Mouse (Mus musculus) lung, embryonic 14.5 days (tissue): Measurements from ENCODE around the gene Fbrsl1. TPM values are rescaled to one million over a fixed set of nuclear protein-coding genes. Genes with fewer than 3 reads are reported as not detected.
A peak's percentile ranks its signal among the peaks of the same experiment; 100 is the strongest.

ENCODE experiments used
- ATAC-seq: fragments of 200-750 bp; cut with Nextera tagmentation; 2 replicates; pipeline ENCODE4 v1.8.0; 2017; ENCODE audit warnings: mild to moderate bottlenecking, moderate TSS enrichment, moderate library complexity; ENCODE audit not compliant: insufficient read depth
- DNase-seq: peaks from one replicate; pipeline ENCODE4 v3.0.0-alpha.2; 2015
- H3K27ac ChIP-seq: fragments of 300-500 bp; sonication (generic); 2 replicates; pipeline ENCODE4 v1.5.1; 2014; ENCODE audit warnings: low read depth, mild to moderate bottlenecking, moderate library complexity
- H3K27me3 ChIP-seq: fragments of 300-500 bp; sonication (generic); 2 replicates; pipeline ENCODE4 v1.6.1; 2014; ENCODE audit warnings: low read length, control low read depth; ENCODE audit not compliant: insufficient read depth
- H3K36me3 ChIP-seq: fragments of 300-500 bp; sonication (generic); 2 replicates; pipeline ENCODE4 v1.6.1; 2014; ENCODE audit warnings: control low read depth; ENCODE audit not compliant: insufficient read depth
- H3K4me1 ChIP-seq: fragments of 300-500 bp; sonication (generic); 2 replicates; pipeline ENCODE4 v1.6.1; 2014; ENCODE audit warnings: antibody characterized with exemption, control low read depth; ENCODE audit not compliant: insufficient read depth
- H3K4me2 ChIP-seq: fragments of 300-500 bp; sonication (generic); 2 replicates; pipeline ENCODE4 v1.6.1; 2014; ENCODE audit warnings: mild to moderate bottlenecking
- H3K4me3 ChIP-seq: fragments of 300-500 bp; sonication (generic); 2 replicates; pipeline ENCODE4 v1.5.1; 2014; ENCODE audit warnings: low read depth, low read length
- H3K9ac ChIP-seq: fragments of 300-500 bp; sonication (generic); 2 replicates; pipeline ENCODE4 v1.6.1; 2014
- H3K9me3 ChIP-seq: fragments of 300-500 bp; sonication (generic); 2 replicates; pipeline ENCODE4 v1.6.1; 2016; ENCODE audit warnings: low read depth, low read length, control low read depth
- CTCF ChIP-seq: IDR thresholded peaks from 2 replicates; pipeline ENCODE4 v1.5.1; 2016; ENCODE audit warnings: antibody characterized with exemption, low read depth
- WGBS: fragments of 180-500 bp; shearing (Covaris S2); extraction: QIAGEN DNeasy Blood & Tissue Kit; methylation state at CpG from one replicate; pipeline ENCODE4 v1.1.7; 2014; 5-methylcytosine and 5-hydroxymethylcytosine counted together
- polyA plus RNA-seq: library from polyadenylated mRNA; unstranded; fragments of >200 nt; fragmentation: Nextera tagmentation; extraction: Ambion mirVana; gene quantifications from 2 replicates; pipeline ENCODE4 v1.2.1, GENCODE M21; 2014

Fbrsl1 gene
- polyA plus RNA-seq, 1 experiment from 2014 or later, result 20.9 TPM

DNA sequence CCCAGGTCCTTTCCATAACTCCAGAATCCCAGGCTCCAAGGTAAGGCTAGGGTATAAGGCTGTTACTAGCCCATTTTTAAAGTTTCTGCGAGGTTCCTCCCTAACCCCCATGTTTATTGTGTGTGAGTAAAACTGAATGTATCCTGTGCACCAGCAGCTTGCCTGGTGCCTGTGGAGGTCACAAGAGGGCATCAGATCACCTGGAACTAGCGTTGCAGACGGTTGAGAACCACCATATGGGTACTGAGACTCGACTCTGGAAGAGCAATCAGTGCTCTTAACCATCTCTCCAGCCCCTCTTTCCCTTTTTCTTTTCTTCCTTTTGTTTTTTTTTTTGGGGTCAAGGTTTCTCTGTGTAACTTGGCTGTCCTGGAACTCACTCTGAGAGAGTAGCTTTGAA is 68.5 kb downstream of the Fbrsl1 start:
- H3K36me3 ChIP-seq, result peaks cover 41% of the 10 kb centered on the region
- TF ChIP-seq CTCF, result no peak
- no peak for ATAC-seq

DNA sequence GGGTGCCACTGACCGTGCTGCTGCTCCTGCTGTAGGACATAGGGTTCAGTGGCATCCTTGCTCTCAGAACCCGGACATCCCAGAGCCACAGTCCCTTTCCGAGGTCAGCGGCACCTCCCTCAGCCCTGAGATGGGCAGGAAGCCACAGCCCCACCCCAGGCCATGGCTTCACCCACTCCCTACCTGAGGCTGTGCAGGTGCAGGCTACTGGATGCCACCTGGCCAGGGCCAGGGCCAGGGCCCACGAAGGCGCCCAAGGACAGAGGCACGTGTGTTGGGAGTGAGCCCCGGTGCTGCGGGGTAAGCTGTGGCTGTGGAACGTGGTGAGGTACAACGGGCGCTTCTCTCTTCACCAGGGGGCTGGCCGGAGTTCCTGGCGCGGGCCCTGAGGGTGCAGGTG is 69.2 kb downstream of the Fbrsl1 start:
- Histone ChIP-seq H3K36me3 (peaks cover 46% of the 10 kb centered on the region), H3K27ac (no peak overlapping the region)
- 84% methylated on average over 15 of the region's 15 CpGs for WGBS

More for the DNA sequence above, 68.5 kb downstream of the Fbrsl1 start:
- WGBS, result 74% methylated on average over 4 of the region's 4 CpGs
- DNase-seq, result no peak
- Histone ChIP-seq H3K4me3 (no peak overlapping the region), H3K9me3 (no peaks in the 10 kb centered on the region), H3K4me2 (no peak overlapping the region), H3K4me1 (no peaks in the 10 kb centered on the region), H3K9ac (no peak overlapping the region), H3K27me3 (no peaks in the 10 kb centered on the region), H3K27ac (no peak overlapping the region)

DNA sequence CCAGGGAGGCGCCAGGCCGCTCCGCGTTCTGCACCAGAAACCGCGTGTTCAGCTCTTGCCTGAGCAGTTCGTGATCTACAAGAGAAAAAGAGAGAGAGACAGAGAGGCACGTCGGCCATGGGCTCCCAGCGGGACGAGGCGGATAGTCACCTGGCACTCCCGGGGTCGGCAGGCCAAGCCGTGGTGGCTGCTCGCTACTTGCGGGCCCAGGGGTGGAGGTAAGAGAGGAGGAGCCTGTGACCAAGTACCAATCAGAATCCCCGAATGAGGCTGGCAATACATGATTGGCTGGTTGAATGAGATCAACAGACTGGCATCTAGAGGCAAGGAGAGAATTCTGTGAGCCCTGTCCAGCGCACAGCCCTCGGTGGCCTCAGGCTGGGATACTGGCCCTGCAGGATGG is 70.1 kb downstream of the Fbrsl1 start:
- Histone ChIP-seq H3K4me1 (no peaks in the 10 kb centered on the region), H3K27ac (no peak overlapping the region), H3K27me3 (no peaks in the 10 kb centered on the region), H3K36me3 (peaks cover 47% of the 10 kb centered on the region), H3K4me3 (no peak overlapping the region), H3K9me3 (no peaks in the 10 kb centered on the region), H3K9ac (no peak overlapping the region), H3K4me2 (no peak overlapping the region)
- no peak for TF ChIP-seq CTCF
- WGBS, result 44% methylated on average over 20 of the region's 20 CpGs
- DNase-seq (peak; percentile 28), ATAC-seq (peak; percentile 70)

More for the DNA sequence above, 69.2 kb downstream of the Fbrsl1 start:
- Histone ChIP-seq H3K9ac (no peak overlapping the region), H3K4me1 (no peaks in the 10 kb centered on the region), H3K27me3 (no peaks in the 10 kb centered on the region), H3K9me3 (no peaks in the 10 kb centered on the region), H3K4me3 (no peak overlapping the region), H3K4me2 (no peak overlapping the region)
- DNase-seq (no peak), ATAC-seq (no peak)
- no peak for TF ChIP-seq CTCF

DNA sequence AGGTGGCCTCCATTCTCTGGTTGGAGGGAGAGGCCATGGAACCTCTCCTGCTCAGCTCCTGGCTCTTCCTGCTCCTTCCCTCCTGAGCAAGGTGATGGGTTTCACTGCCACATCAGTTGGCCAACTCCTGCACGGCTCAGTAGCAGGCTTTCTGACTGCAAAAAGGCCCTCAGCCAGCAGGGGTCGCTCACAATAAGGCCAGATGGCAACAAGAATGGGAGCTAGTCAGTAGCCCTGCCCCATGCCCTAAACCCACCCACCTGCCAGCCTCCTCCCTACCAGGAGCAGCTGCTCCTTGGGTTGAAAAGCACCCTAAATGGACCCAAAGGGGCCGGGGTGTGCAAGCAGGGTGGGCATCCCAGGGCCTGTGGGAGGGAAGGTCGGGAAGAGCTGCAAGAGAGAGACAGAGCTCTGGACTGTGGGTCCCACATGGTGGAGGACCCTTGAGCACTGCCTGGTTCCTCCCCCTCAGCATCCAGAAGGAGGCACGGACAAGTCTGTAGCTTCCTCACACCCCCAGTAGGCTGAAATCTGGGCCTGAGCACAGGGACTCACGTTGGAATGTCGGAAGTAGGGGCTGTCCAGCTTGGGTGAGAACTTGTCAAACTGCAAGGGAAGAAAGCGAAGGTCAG is 71.4 kb downstream of the Fbrsl1 start:
- Histone ChIP-seq H3K4me2 (no peak overlapping the region), H3K36me3 (peaks cover 47% of the 10 kb centered on the region), H3K9ac (no peak overlapping the region), H3K4me1 (no peaks in the 10 kb centered on the region), H3K27ac (no peak overlapping the region), H3K4me3 (no peak overlapping the region), H3K27me3 (no peaks in the 10 kb centered on the region), H3K9me3 (no peaks in the 10 kb centered on the region)
- 42% methylated on average over 8 of the region's 8 CpGs for WGBS
- ATAC-seq (no peak), DNase-seq (peak; percentile 81)
- peak; percentile 87 for TF ChIP-seq CTCF

DNA sequence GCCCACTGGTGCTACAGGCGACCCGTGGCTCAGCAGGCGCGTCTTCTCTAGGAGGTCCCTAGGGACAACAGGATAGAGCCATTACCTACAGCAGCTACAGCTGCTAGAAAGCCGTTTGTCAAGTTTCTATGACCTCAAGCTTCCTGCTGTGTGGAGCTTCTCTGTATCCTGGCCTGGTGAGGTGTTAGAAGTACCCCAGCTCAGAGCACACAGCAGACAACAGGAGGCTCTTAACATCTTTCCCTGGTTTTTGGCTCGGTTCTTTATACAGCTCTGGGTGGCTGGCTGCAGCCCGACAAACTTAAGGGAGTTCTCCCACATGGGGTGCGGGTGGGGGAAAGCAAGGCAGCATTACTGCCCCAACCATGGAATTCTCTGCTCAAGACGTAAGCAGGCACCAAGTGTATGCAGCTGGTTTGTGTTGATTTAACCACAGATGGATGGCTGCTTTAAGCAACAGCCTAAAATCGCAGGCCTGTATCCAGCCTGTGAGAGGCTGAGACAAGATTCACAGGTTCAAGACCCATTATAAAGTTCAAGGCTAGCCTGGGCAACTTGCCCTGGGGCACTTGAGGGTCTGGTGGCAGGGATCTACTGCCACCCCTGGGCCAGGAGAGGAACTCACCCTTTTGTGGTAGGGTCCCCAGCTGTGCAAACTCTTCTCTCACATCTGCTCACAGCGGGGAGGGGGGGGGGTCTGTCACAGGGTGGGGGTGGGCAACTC is 84.3 kb downstream of the Fbrsl1 start:
- Histone ChIP-seq H3K27me3 (no peaks in the 10 kb centered on the region), H3K9me3 (no peaks in the 10 kb centered on the region), H3K4me1 (no peaks in the 10 kb centered on the region), H3K4me3 (peak overlapping the region; percentile 51), H3K4me2 (peak overlapping the region; percentile 91), H3K9ac (peak overlapping the region; percentile 55; the same call in 1 of the 2 replicates), H3K36me3 (peaks cover 19% of the 10 kb centered on the region), H3K27ac (no peak overlapping the region; the same call in 1 of the 2 replicates)
- 36% methylated on average over 11 of the region's 11 CpGs for WGBS
- TF ChIP-seq CTCF, result peak; percentile 23; the same call in 1 of the 2 replicates
- DNase-seq (peak; percentile 24), ATAC-seq (no peak; the same call in 1 of the 2 replicates)

DNA sequence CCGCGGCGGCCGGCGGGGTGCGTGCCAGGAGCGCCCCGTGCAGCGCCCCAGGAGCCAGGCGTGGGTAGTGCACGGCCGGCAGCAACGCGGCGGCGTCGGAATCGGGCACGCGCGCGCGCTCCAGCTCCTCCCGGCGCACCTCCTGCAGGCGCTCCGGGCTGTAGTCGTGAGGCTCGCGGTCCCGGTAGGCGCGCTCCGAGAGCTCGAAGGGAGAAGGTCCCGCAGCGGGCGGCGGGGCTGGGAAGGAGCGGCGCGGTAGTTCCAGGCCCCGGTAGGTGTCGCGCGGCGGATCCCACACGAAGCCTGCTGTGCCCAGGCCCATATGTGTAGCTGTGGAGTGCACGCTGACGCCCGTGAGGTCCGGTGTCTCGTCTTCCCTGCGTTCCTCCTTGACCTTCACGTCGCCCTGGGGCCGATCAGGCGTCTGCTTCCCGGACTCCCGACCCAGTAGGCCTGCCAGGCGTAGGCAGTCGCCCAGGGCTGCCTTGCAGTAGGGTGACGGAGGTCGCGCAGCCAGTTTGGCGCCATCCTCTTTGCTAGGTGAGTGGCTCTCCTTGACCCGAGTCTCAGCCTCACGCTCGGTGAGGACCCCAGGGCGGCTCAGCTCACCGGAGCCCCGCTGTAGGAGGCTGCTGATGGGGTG is 85.0 kb downstream of the Fbrsl1 start:
- H3K4me3 ChIP-seq, result peak overlapping the region; percentile 51
- H3K9me3 ChIP-seq, result no peaks in the 10 kb centered on the region
- TF ChIP-seq CTCF, result no peak
- DNase-seq (peak; percentile 89), ATAC-seq (peak; percentile 91)
- peak overlapping the region; percentile 91 for H3K4me2 ChIP-seq
- no peaks in the 10 kb centered on the region for H3K27me3 ChIP-seq
- H3K9ac ChIP-seq, result peak overlapping the region; percentile 55
- H3K36me3 ChIP-seq, result peaks cover 17% of the 10 kb centered on the region
- no peak overlapping the region for H3K27ac ChIP-seq
- WGBS, result 2% methylated on average over 62 of the region's 72 CpGs
- H3K4me1 ChIP-seq, result no peaks in the 10 kb centered on the region

DNA sequence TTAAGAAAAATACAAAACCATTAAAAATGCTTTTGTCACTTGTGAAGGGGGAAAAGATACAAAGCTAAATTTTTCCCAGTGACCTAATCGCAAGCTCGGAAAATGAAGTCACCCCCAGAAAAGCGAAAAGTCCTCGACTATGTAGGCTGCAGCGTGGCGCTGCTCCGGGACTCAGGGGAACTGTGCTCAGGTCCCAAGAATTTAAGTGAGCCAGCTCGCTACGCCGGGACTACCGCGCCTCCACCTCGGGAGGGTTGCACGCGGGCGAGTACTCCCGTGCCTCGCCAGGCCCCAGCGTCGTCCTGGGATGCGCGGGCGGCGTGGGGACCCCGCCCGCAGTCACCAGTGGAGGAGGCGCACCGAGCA is 85.5 kb downstream of the Fbrsl1 start:
- peaks cover 14% of the 10 kb centered on the region for H3K36me3 ChIP-seq
- no peak for TF ChIP-seq CTCF
- no peak overlapping the region for H3K27ac ChIP-seq
- ATAC-seq, result no peak; the same call in 1 of the 2 replicates
- WGBS, result under 1% methylated on average over 28 of the region's 28 CpGs
- H3K4me3 ChIP-seq, result peak overlapping the region; percentile 51
- no peak for DNase-seq
- no peaks in the 10 kb centered on the region for H3K4me1 ChIP-seq
- peak overlapping the region; percentile 55 for H3K9ac ChIP-seq
- no peaks in the 10 kb centered on the region for H3K27me3 ChIP-seq
- H3K9me3 ChIP-seq, result no peaks in the 10 kb centered on the region
- peak overlapping the region; percentile 91 for H3K4me2 ChIP-seq
